ENCODE assay signal across 12 mouse cellular contexts in the genomic region with DNA sequence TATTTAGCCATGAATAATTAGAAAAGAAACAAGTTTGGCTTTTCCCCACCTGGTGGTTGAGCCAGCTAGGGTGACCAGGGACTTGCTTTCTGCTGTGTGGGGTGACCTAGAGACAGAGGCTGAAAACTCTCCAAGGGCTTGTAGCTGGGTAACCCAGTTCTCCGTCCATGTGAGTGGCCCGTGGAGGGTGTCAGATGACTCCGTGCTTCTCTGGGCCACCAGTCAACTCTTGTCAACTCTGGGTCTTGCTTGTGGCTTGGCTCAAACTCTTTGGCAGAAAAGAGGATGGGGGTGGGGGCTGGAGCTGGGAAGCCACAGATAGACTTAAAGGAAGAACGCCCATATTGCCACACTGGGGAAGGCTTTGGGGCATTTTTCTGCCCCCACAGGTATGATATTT.
DNase-seq lines count a peak whose midpoint lies in the region; ATAC-seq lines count a peak whose summit lies in the region.
"Had no signal": no experiment of that assay in that cellular context is flagged by ENCODE, and none has a peak within 500 bp of the region (broad histone marks: within the 10 kb centered on the region; RNA-seq: fewer than 3 reads in every experiment).

No protein-coding gene starts in this region.

- no peak overlapping the region for H3K9ac ChIP-seq in embryonic facial prominence, embryonic 12.5 days
- H3K9ac ChIP-seq in kidney, embryonic 14.5 days (ENCODE audit: low read depth, low read length): no peak overlapping the region
- H3K9ac ChIP-seq in embryonic facial prominence, embryonic 14.5 days (ENCODE audit: low read depth, low read length): no peak overlapping the region
- H3K9ac ChIP-seq: limb, embryonic 13.5 days; midbrain, embryonic 15.5 days; neural tube, embryonic 12.5 days had no signal

- no peak for ATAC-seq in embryonic facial prominence, embryonic 12.5 days (ENCODE audit: insufficient number of reproducible peaks, insufficient read depth, low FRiP score, low TSS enrichment)
- no peak for ATAC-seq in kidney, embryonic 14.5 days (ENCODE audit: low FRiP score, low TSS enrichment)
- no peak for ATAC-seq in embryonic facial prominence, embryonic 14.5 days (ENCODE audit: low read depth)
- ATAC-seq: midbrain, embryonic 15.5 days had no signal

- H3K27ac ChIP-seq in embryonic facial prominence, embryonic 12.5 days: peak overlapping the region; percentile 80
- H3K27ac ChIP-seq in embryonic facial prominence, embryonic 10.5 days (replicated peaks): no peak overlapping the region; the same call in 1 of the 2 replicates
- no peak overlapping the region for H3K27ac ChIP-seq in kidney, embryonic 14.5 days (ENCODE audit: low read depth, low read length)
- H3K27ac ChIP-seq in embryonic facial prominence, embryonic 14.5 days (replicated peaks; ENCODE audit: low read depth, low read length): peak overlapping the region; percentile 74
- H3K27ac ChIP-seq: limb, embryonic 13.5 days; midbrain, embryonic 15.5 days; neural tube, embryonic 12.5 days had no signal

- H3K27me3 ChIP-seq in embryonic facial prominence, embryonic 12.5 days: no peaks in the 10 kb centered on the region
- no peaks in the 10 kb centered on the region for H3K27me3 ChIP-seq in embryonic facial prominence, embryonic 10.5 days (replicated peaks; ENCODE audit: low read depth, poor library complexity, severe bottlenecking)
- H3K27me3 ChIP-seq in kidney, embryonic 14.5 days (ENCODE audit: control insufficient read depth, insufficient read depth, low read length): no peaks in the 10 kb centered on the region
- H3K27me3 ChIP-seq in embryonic facial prominence, embryonic 14.5 days (replicated peaks; ENCODE audit: control insufficient read depth, insufficient read depth, low read length): no peaks in the 10 kb centered on the region
- H3K27me3 ChIP-seq: limb, embryonic 13.5 days; midbrain, embryonic 15.5 days; neural tube, embryonic 12.5 days had no signal

- H3K4me2 ChIP-seq in embryonic facial prominence, embryonic 12.5 days (replicated peaks): no peak overlapping the region
- no peak overlapping the region for H3K4me2 ChIP-seq in kidney, embryonic 14.5 days (replicated peaks; ENCODE audit: low read depth, low read length)
- no peak overlapping the region for H3K4me2 ChIP-seq in embryonic facial prominence, embryonic 14.5 days (ENCODE audit: low read depth, low read length)
- H3K4me2 ChIP-seq: limb, embryonic 13.5 days; midbrain, embryonic 15.5 days; neural tube, embryonic 12.5 days had no signal

- no peak for DNase-seq in embryonic facial prominence, embryonic 10.5 days (ENCODE audit: low spot score)
- peak; percentile 65 for DNase-seq in kidney, postnatal 10 days
- peak; percentile 29 for DNase-seq in embryonic facial prominence, embryonic 14.5 days (ENCODE audit: low spot score)
- DNase-seq in kidney, postnatal 4 days: peak; percentile 52 to 55
- DNase-seq in cerebellum, adult 8-10 months: no peak
- DNase-seq in retina, embryonic 14.5 days (ENCODE audit: low spot score): no peak
- DNase-seq: thymus, postnatal 25 days had no signal

- H3K4me3 ChIP-seq in embryonic facial prominence, embryonic 12.5 days: no peak overlapping the region
- no peak overlapping the region for H3K4me3 ChIP-seq in embryonic facial prominence, embryonic 10.5 days
- no peak overlapping the region for H3K4me3 ChIP-seq in kidney, embryonic 14.5 days (ENCODE audit: low read length)
- no peak overlapping the region for H3K4me3 ChIP-seq in embryonic facial prominence, embryonic 14.5 days (ENCODE audit: low read depth, low read length)
- H3K4me3 ChIP-seq: limb, embryonic 13.5 days; midbrain, embryonic 15.5 days; neural tube, embryonic 12.5 days had no signal

- no peaks in the 10 kb centered on the region for H3K36me3 ChIP-seq in embryonic facial prominence, embryonic 12.5 days
- no peaks in the 10 kb centered on the region for H3K36me3 ChIP-seq in embryonic facial prominence, embryonic 10.5 days (replicated peaks)
- no peaks in the 10 kb centered on the region for H3K36me3 ChIP-seq in kidney, embryonic 14.5 days (ENCODE audit: control insufficient read depth, insufficient read depth, low read length)
- H3K36me3 ChIP-seq in embryonic facial prominence, embryonic 14.5 days (ENCODE audit: control insufficient read depth, insufficient read depth, low read length): no peaks in the 10 kb centered on the region
- H3K36me3 ChIP-seq: limb, embryonic 13.5 days; midbrain, embryonic 15.5 days; neural tube, embryonic 12.5 days had no signal

- WGBS in embryonic facial prominence, embryonic 12.5 days: 51% methylated on average over 4 of the region's 4 CpGs
- WGBS in embryonic facial prominence, embryonic 10.5 days: 53% methylated on average over 4 of the region's 4 CpGs
- WGBS in kidney, embryonic 14.5 days: 61% methylated on average over 4 of the region's 4 CpGs
- WGBS in embryonic facial prominence, embryonic 14.5 days: 57% methylated on average over 4 of the region's 4 CpGs

- peaks cover 13% of the 10 kb centered on the region for H3K4me1 ChIP-seq in embryonic facial prominence, embryonic 12.5 days
- peaks cover 26% of the 10 kb centered on the region for H3K4me1 ChIP-seq in embryonic facial prominence, embryonic 10.5 days
- peaks cover 5% of the 10 kb centered on the region; the same call in 1 of the 2 replicates for H3K4me1 ChIP-seq in kidney, embryonic 14.5 days (ENCODE audit: control insufficient read depth, insufficient read depth, low read length)
- peaks cover 15% of the 10 kb centered on the region for H3K4me1 ChIP-seq in embryonic facial prominence, embryonic 14.5 days (ENCODE audit: control insufficient read depth, insufficient read depth, low read length)
- H3K4me1 ChIP-seq: midbrain, embryonic 15.5 days; neural tube, embryonic 12.5 days had no signal

- H3K9me3 ChIP-seq in embryonic facial prominence, embryonic 12.5 days: no peaks in the 10 kb centered on the region
- no peaks in the 10 kb centered on the region for H3K9me3 ChIP-seq in embryonic facial prominence, embryonic 10.5 days
- no peaks in the 10 kb centered on the region for H3K9me3 ChIP-seq in kidney, embryonic 14.5 days (ENCODE audit: control insufficient read depth, low read length)
- no peaks in the 10 kb centered on the region for H3K9me3 ChIP-seq in embryonic facial prominence, embryonic 14.5 days (ENCODE audit: control insufficient read depth, low read length)
- H3K9me3 ChIP-seq: limb, embryonic 13.5 days; midbrain, embryonic 15.5 days; neural tube, embryonic 12.5 days had no signal

Comparison
In these comparisons a context has a peak if more than half of its experiments do, and no peak if none do; other contexts are left out.
1. H3K27ac ChIP-seq: peak in embryonic facial prominence, embryonic 12.5 days (single experiment) and embryonic facial prominence, embryonic 14.5 days (single experiment); none in embryonic facial prominence, embryonic 10.5 days (single experiment) and kidney, embryonic 14.5 days (single experiment).
2. DNase-seq: peak in kidney, postnatal 10 days (single experiment), embryonic facial prominence, embryonic 14.5 days (single experiment) and kidney, postnatal 4 days (2 of 2); none in embryonic facial prominence, embryonic 10.5 days (single experiment), cerebellum, adult 8-10 months (single experiment) and retina, embryonic 14.5 days (single experiment).